Mouse (Mus musculus): ENCODE data around the gene Sult6b2.

- TF ChIP-seq CTCF (IDR thresholded peaks at IDR 0.05; ENCODE audit: low read depth, low read length): peak; percentile 30
- no peak for TF ChIP-seq POLR2A (IDR thresholded peaks at IDR 0.05; ENCODE audit: insufficient read depth, low read length)
Measured at GRCm38 (mm10) chr6:142735302-142736005, 68.8 kb downstream of the Sult6b2 start.
